Mouse (Mus musculus): ENCODE measurements at regions not wholly inside any gene's neighbourhood (a gene's known extent, or its start where the extent isn't known, plus 50 kb on each side); places are given as distances from the start of the nearest gene placed in this dataset.

- Histone ChIP-seq H3K79me2 (ENCODE audit: control insufficient read depth, insufficient read depth, low read length, poor library complexity) (no peaks in the 10 kb centered on the region), H3K36me3 (ENCODE audit: control insufficient read depth in 1 of 2, insufficient read depth in 2 of 2, low read length in 2 of 2) (no peaks in the 10 kb centered on the region), H3K9ac (ENCODE audit: control insufficient read depth, low read depth, low read length, poor library complexity, severe bottlenecking) (no peak overlapping the region), H3K4me3 (ENCODE audit: control insufficient read depth in 1 of 2, insufficient read depth in 1 of 2, low read depth in 2 of 2, low read length in 2 of 2) (no peak overlapping the region), H3K27me3 (ENCODE audit: control insufficient read depth in 1 of 2, insufficient read depth in 2 of 2, low read length in 2 of 2) (no peaks in the 10 kb centered on the region), H3K9me3 (replicated peaks; ENCODE audit: insufficient read depth, low read length) (no peaks in the 10 kb centered on the region), H3K4me1 (ENCODE audit: control insufficient read depth in 1 of 2, insufficient read depth in 2 of 2, low read length in 2 of 2) (no peaks in the 10 kb centered on the region), H3K27ac (ENCODE audit: control insufficient read depth, low read depth, low read length) (no peak overlapping the region)
- TF ChIP-seq MXI1 (IDR thresholded peaks at IDR 0.05; ENCODE audit: low read depth, low read length) = no peak
- no peak for TF ChIP-seq KAT2A (conservative IDR thresholded peaks at IDR 0.05; ENCODE audit: low read depth, low read length)
- TF ChIP-seq TCF12 (IDR thresholded peaks at IDR 0.05; ENCODE audit: low read depth, low read length) = no peak
- no peak for TF ChIP-seq CHD2 (IDR thresholded peaks at IDR 0.05; ENCODE audit: low read length)
- TF ChIP-seq ZMIZ1 (IDR thresholded peaks at IDR 0.05; ENCODE audit: low read depth, low read length) = no peak
- TF ChIP-seq SIN3A (IDR thresholded peaks at IDR 0.05; ENCODE audit: low read length) = no peak
- no peak for TF ChIP-seq USF1 (IDR thresholded peaks at IDR 0.05; ENCODE audit: low read depth, low read length)
- TF ChIP-seq NELFE (IDR thresholded peaks at IDR 0.05; ENCODE audit: low read depth, low read length) = no peak
- no peak for TF ChIP-seq POLR2A (IDR thresholded peaks at IDR 0.05; ENCODE audit: control insufficient read depth in 1 of 2, insufficient read depth in 1 of 2, low read depth in 1 of 2, low read length in 2 of 2, poor library complexity in 1 of 2)
- TF ChIP-seq RCOR1 (IDR thresholded peaks at IDR 0.05; ENCODE audit: low read depth, low read length) = no peak
- TF ChIP-seq BHLHE40 (IDR thresholded peaks at IDR 0.05; ENCODE audit: borderline replicate concordance, low read depth, low read length) = no peak
- no peak for TF ChIP-seq MEF2A (IDR thresholded peaks at IDR 0.05; ENCODE audit: extremely low read depth, insufficient replicate concordance, low read depth, low read length, poor library complexity, severe bottlenecking)
- no peak for TF ChIP-seq CTCF (IDR thresholded peaks at IDR 0.05 in 2 of 3, conservative IDR thresholded peaks at IDR 0.05 in 1 of 3; ENCODE audit: control insufficient read depth in 1 of 3, insufficient read depth in 1 of 3, low read depth in 2 of 3, low read length in 3 of 3, poor library complexity in 1 of 3, severe bottlenecking in 1 of 3)
- no peak for DNase-seq (ENCODE audit: low read depth, low spot score)
Measured at GRCm38 (mm10) chr15:50964236-50964635, 2920.5 kb upstream of the Gm7489 start.

- Histone ChIP-seq H3K4me1 (ENCODE audit: control insufficient read depth in 1 of 2, insufficient read depth in 2 of 2, low read length in 2 of 2) (no peaks in the 10 kb centered on the region), H3K27ac (ENCODE audit: control insufficient read depth, low read depth, low read length) (no peak overlapping the region), H3K79me2 (ENCODE audit: control insufficient read depth, insufficient read depth, low read length, poor library complexity) (no peaks in the 10 kb centered on the region), H3K27me3 (ENCODE audit: control insufficient read depth in 1 of 2, insufficient read depth in 2 of 2, low read length in 2 of 2) (no peaks in the 10 kb centered on the region), H3K9ac (ENCODE audit: control insufficient read depth, low read depth, low read length, poor library complexity, severe bottlenecking) (no peak overlapping the region), H3K36me3 (ENCODE audit: control insufficient read depth in 1 of 2, insufficient read depth in 2 of 2, low read length in 2 of 2) (no peaks in the 10 kb centered on the region), H3K9me3 (replicated peaks; ENCODE audit: insufficient read depth, low read length) (no peaks in the 10 kb centered on the region), H3K4me3 (ENCODE audit: control insufficient read depth in 1 of 2, insufficient read depth in 1 of 2, low read depth in 2 of 2, low read length in 2 of 2) (no peak overlapping the region)
- DNase-seq (ENCODE audit: low read depth, low spot score) = no peak
- no peak for TF ChIP-seq NRF1 (IDR thresholded peaks at IDR 0.05; ENCODE audit: insufficient read depth, low read depth, low read length, poor library complexity, severe bottlenecking)
- no peak for TF ChIP-seq POLR2A (IDR thresholded peaks at IDR 0.05; ENCODE audit: control insufficient read depth in 1 of 2, insufficient read depth in 1 of 2, low read depth in 1 of 2, low read length in 2 of 2, poor library complexity in 1 of 2)
- TF ChIP-seq MAFK (IDR thresholded peaks at IDR 0.05; ENCODE audit: borderline replicate concordance, low read depth, low read length) = no peak
- TF ChIP-seq POLR2AphosphoS5 (IDR thresholded peaks at IDR 0.05; ENCODE audit: borderline replicate concordance, low read depth, low read length) = no peak
- TF ChIP-seq ZKSCAN1 (IDR thresholded peaks at IDR 0.05; ENCODE audit: low read depth, low read length) = no peak
- TF ChIP-seq TCF12 (IDR thresholded peaks at IDR 0.05; ENCODE audit: low read depth, low read length) = no peak
- TF ChIP-seq HCFC1 (IDR thresholded peaks at IDR 0.05; ENCODE audit: low read depth, low read length) = no peak
- TF ChIP-seq CHD2 (IDR thresholded peaks at IDR 0.05; ENCODE audit: low read length) = no peak
- no peak for TF ChIP-seq CTCF (IDR thresholded peaks at IDR 0.05 in 2 of 3, conservative IDR thresholded peaks at IDR 0.05 in 1 of 3; ENCODE audit: control insufficient read depth in 1 of 3, insufficient read depth in 1 of 3, low read depth in 2 of 3, low read length in 3 of 3, poor library complexity in 1 of 3, severe bottlenecking in 1 of 3)
- TF ChIP-seq SMC3 (IDR thresholded peaks at IDR 0.05; ENCODE audit: low read depth, low read length) = no peak
- no peak for TF ChIP-seq ZMIZ1 (IDR thresholded peaks at IDR 0.05; ENCODE audit: low read depth, low read length)
- TF ChIP-seq MYB (IDR thresholded peaks at IDR 0.05; ENCODE audit: low read depth, low read length) = no peak
- no peak for TF ChIP-seq USF2 (IDR thresholded peaks at IDR 0.05; ENCODE audit: borderline replicate concordance in 1 of 2, insufficient read depth in 1 of 2, low read depth in 1 of 2, low read length in 2 of 2)
- TF ChIP-seq SIN3A (IDR thresholded peaks at IDR 0.05; ENCODE audit: low read length) = no peak
Measured at GRCm38 (mm10) chr15:50967176-50967575, 2917.5 kb upstream of the Gm7489 start.
